Mouse (Mus musculus): Measurements from ENCODE around the gene Mcm3ap.

The Mcm3ap gene

GRCm38 (mm10) chr10:76468203-76469162 is at the start of gene Mcm3ap, which contains the start of gene Ybey:
TSS of gene Mcm3ap (plus strand) at chr10:76468927.
TSS of gene Ybey (minus strand) at chr10:76469114.
- in situ Hi-C loops (cut with MboI) = no loop called here

GRCm38 (mm10) chr10:76425674-76426073 is 43.1 kb upstream of the Mcm3ap start:
- in situ Hi-C loops (cut with MboI) = no loop called here

DNA sequence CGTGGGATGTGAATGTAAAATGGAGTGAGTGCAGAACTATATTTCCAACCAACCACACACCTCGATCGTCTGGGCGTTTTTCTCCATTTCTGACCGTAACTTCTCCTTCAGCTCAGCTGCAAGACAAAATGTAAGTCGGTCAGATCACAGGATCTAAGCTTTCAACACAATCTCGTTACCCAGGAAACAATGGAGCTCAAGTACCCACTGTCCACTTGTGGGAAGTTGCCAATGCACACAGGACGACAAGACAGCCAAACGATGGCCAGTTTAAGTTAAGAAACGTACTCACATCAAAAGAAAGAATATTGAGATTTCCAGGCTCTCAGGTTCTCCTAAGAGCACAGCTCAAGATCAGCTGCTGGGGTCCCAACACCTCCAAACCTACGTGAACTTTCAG is 34.8 kb upstream of the Mcm3ap start:
- in situ Hi-C loops (cut with MboI) = no loop called here

DNA sequence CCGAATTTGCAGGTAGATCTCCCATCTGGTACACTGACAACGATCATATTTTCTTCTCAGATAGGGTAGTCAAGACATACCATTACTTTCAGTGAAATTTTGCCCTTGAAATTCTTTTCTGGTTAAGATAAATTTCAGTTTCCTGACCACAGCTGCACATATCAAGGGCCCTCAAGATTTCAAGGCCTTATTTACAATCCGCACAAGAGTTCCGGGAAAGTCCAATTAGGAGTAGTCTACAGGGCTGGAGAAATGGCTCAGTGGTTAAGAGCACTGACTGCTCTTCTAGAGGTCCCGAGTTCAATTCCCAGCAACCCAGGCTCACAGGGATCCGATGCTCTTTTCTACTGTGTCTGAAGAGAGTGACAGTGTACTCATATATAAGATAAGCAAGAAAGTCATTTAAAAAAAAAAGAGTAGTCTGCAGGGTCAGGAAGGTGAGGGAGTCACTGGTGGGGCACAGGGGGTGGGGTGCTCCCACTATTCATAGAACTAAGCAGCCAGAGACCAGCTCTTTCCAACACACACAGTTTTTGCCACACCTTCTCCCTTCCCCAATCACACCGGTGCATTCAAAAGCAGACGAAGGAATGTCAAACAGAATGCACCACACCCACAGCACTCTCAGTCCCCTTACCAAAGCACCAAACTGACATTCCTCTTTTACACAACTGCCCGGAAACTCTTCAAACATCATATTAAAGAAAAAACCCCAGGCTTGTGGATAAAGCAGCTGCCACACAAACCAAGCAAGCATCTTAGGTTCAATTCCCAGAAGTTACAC is 29.4 kb upstream of the Mcm3ap start:
- in situ Hi-C loops (cut with MboI) = no loop called here

DNA sequence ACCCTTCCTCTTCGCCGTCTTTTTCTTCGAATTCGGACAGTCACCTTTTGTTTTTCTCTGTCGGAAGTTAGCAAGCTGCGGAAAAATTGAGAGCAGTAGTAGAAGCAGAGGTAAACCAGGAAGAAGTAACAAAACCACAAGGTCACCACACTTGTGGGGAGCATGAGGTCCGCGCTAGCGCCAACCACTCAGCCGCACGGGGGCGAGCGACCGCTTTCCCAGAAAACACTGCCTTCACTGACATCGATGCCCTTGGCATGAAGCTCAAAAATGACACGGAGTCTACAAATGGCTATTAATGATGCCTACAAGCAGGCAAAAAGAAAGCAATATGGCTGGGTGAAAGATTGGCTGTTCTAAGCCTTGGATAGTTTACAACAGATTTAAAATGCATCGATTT is 28.4 kb upstream of the Mcm3ap start, which contains the start of gene AC141477.1:
Gene AC141477.1, minus strand, starts transcription at position 164 of the 400 bp plus-strand sequence.
- in situ Hi-C loops (cut with MboI) = no loop called here

DNA sequence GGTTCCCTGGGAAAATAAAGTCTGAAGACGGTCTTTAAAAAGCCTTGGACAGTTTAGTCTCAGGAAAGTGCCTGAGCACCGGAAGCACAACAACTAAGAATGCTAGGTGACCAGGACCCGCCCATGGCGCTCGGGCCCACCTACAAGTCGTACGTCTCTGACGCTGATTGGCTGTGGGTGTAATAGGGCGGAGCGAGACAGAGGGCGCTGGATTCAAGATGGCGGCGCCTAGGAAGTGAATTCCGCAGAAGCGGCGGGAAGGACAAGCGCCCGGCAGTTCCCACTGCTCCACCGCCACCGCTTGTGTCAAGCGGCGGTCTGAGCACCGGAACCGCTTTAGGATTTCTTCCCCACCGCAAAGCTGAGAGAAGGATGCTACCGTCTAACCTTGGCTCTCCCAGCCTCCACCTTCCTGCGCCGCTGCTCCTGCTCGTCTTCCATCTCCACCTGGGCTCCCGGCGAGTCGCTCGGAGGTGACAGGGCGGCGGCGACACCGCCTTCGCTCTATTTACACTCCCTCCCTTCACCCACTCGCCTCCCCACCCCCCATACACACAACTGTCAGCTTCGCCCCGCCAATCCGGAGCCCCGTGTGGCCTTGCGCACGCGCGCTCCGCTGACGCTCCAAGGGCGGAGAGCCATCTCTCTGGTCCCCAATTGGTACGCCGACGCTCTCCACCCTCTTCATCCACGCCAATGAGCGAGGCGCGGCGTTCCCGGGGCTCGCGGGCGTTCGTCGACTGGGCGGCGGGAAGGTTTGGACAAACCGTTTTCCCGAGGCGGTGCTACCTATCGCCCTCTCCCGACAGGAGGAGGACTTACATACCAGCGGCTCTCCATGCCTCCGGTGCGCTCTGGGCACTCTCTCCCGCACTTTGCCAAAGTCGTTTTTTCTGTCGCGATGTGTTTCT is 26.3 kb upstream of the Mcm3ap start, which contains the start of gene Pcnt:
Gene Pcnt, minus strand, starts transcription at position 609 of the 911 bp plus-strand sequence.
- in situ Hi-C loops (cut with MboI) = no loop called here

DNA sequence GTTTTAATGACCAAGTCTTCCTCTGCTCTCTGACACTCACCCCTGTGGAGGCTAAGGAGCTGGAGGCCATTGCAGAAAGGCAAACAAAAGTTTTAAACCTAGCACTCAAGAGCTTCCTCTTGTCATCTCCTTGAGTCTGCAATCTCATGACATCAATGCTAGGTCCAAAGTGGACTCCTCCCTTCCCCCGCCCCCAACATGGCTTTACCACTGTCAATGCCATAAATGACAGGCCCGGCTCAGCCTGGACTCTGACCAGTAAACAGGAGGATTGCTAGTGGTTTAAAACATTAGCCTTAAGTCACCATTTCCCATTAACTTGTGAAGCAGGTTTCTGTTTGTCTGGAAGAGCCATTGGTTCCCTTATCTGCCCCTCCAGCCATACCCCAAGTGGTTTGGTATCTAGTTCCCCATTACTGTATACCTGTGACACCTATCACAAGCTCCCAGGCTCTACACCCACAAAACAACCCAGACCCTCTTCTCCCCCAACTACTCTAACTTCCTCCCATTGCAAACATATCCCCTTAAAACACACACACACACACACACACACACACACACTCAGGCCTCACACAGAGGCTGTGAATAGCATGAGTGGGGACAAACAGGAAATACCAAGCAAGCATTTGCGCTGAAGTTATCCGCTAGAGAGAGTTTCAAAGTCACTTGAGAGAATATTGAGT is 22.6 kb upstream of the Mcm3ap start:
- in situ Hi-C loops (cut with MboI) = no loop called here

GRCm38 (mm10) chr10:76447406-76448229 is 21.1 kb upstream of the Mcm3ap start:
- in situ Hi-C loops (cut with MboI) = no loop called here

DNA sequence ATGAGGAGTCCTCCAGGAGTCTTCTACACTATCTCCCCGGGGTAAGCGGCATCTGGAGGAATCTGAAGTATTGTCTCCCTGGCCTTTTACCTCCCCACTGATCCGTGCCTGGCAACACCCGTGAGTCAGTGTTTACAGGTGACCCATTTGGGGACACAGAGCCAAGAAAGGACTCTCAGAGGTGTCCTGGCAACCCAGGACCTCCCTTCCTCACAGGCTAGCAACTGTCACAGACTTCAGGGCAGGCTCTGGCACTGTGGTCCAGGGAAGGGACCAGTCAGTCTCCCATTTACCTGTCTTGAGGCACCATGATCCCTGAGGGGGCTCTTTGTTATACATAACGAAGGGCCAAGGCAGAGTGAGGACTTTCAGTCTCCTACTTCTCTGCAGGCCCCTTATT is 19.9 kb upstream of the Mcm3ap start, which contains the start of gene 2610028H24Rik:
Gene 2610028H24Rik, plus strand, starts transcription at position 231 of the 400 bp plus-strand sequence.
- in situ Hi-C loops (cut with MboI) = no loop called here

DNA sequence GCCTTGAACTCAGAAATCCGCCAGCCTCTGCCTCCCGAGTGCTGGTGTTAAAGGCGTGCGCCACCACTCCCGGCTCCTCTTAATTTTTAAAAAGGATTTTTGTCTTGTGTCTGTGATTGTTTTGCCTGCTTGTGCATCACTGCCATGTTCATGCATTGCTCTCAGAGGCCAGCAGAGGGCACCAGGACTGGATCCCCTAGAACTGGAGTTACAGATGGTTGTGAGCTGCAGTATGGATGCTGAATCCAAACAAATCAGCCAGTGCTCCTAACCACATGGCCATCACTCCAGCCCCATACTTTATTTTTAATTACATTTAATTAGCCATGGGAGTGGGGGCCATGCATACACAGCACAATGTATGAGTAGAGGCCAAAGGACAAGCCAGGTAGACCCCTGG is 13.4 kb upstream of the Mcm3ap start:
- in situ Hi-C loops (cut with MboI) = no loop called here

DNA sequence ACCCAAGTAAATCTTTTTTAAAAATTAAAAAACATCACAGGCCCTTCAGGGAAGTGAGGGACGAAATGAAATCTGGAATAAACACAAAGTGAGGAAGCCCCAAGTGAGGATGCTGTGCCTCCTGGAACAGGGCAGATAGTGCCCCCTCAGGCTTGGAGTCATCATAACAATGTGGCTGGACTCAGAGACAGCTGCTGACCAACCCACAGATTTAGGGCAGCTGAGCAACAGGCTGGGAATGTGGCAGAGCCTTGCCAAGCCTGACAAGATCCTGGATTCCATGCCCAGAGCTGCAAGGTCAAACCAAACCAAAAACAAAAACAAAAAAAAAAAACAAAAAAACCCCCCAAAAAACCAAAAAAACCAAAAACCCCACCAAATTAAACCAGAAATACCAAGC is 7.5 kb upstream of the Mcm3ap start:
- in situ Hi-C loops (cut with MboI) = no loop called here

GRCm38 (mm10) chr10:76462312-76462711 is 6.4 kb upstream of the Mcm3ap start:
- in situ Hi-C loops (cut with MboI) = no loop called here

GRCm38 (mm10) chr10:76462721-76463120 is 6.0 kb upstream of the Mcm3ap start:
- in situ Hi-C loops (cut with MboI) = no loop called here

GRCm38 (mm10) chr10:76473759-76474158 is 5.0 kb downstream of the Mcm3ap start:
- in situ Hi-C loops (cut with MboI) = no loop called here

GRCm38 (mm10) chr10:76480851-76481250 is 12.1 kb downstream of the Mcm3ap start:
- in situ Hi-C loops (cut with MboI) = no loop called here

GRCm38 (mm10) chr10:76481480-76481879 is 12.8 kb downstream of the Mcm3ap start:
- in situ Hi-C loops (cut with MboI) = no loop called here

DNA sequence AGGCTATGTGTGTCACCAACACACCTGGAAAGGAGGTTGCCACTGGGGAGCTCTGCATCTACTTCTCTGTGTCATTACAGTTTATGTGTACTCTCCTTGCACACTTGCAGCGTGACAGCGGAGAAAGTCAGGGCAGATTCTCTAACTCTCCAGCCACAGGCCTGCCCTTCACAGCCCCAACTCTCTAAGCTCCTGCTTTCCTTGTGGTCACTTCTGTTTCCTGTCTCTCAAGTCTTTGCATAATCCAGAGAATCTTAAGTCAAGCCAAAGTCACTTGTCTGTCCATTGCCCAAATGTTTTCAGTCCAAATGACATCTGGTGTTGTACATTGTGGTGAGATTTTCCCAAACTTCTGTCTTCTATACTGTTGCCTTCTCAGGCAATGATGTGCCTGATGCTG is 17.6 kb downstream of the Mcm3ap start:
- in situ Hi-C loops (cut with MboI) = no loop called here

GRCm38 (mm10) chr10:76488265-76488664 is 19.5 kb downstream of the Mcm3ap start:
- in situ Hi-C loops (cut with MboI) = no loop called here

DNA sequence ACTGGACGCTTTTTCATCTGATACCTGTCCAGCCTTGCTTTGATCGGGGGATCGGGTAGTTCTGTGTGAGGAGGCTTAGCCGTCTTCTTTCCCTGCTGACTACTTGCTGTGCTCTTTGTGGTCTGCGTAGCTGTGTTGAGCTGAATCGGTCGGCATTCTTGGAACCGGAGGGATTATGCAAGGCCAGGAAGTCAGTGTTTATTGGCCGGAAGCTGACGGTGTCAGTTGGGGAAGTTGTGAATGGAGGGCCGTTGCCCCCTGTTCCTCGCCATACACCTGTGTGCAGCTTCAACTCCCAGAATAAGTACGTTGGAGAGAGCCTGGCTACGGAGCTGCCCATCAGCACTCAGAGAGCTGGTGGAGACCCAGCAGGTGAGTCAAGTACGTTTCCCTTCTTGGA is 20.5 kb downstream of the Mcm3ap start:
- in situ Hi-C loops (cut with MboI) = no loop called here

DNA sequence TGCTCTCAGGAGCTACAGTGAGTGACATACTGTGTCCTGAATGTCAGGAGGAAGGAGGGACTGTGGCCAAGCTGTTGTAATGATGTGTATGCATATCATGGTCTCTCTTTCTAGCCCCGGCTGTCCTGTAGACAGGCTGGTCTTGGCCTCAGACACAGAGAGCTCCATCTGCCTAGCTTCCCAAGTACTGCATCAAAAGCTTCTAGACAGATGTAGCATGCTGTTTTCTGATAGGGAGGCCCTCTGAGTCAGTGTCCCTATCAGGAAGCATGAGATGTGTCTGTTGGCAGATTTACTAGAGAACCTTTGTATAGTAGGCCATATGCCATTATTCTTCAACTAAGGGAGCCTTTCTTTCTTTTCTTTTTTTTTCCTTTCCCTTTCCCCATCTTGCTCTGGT is 24.8 kb downstream of the Mcm3ap start:
- in situ Hi-C loops (cut with MboI) = no loop called here
